Comparison of ENCODE assay signal across 5 mouse cellular contexts in genomic region chr5:115817655-115818054, GRCm38 (mm10). TPM values are rescaled to one million over a fixed set of nuclear protein-coding genes. Genes with fewer than 3 reads are reported as not detected.
DNase-seq lines count a peak whose midpoint lies in the region; ATAC-seq and TF ChIP-seq lines count a peak whose summit lies in the region.
"Not testable (repeated sequence)": the region's sequence is repeated elsewhere in the genome, so short reads cannot be mapped to it uniquely, and the experiment has no call there.

No protein-coding gene starts in this region.

- WGBS in forebrain, postnatal 0 days: 69% methylated on average over 1 of the region's 1 CpGs

- H3K27me3 ChIP-seq in forebrain, postnatal 0 days (ENCODE audit: insufficient read depth, low read length): not testable (repeated sequence)

- not testable (repeated sequence) for H3K9me3 ChIP-seq in forebrain, postnatal 0 days (ENCODE audit: low read length)

- H3K4me3 ChIP-seq in forebrain, postnatal 0 days (ENCODE audit: low read depth, low read length): not testable (repeated sequence)

- DNase-seq in forebrain, postnatal 0 days: peak; percentile 21
- DNase-seq in layer of hippocampus, adult 18-20 months (ENCODE audit: low spot score in 2 of 2): peak; percentile 8 to 67
- DNase-seq in layer of hippocampus, adult 9-11 months: peak; percentile 28
- peak; percentile 21 to 59 for DNase-seq in layer of hippocampus, postnatal 14 days (ENCODE audit: low spot score in 2 of 2)
- peak; percentile 34 to 56 for DNase-seq in right cerebral cortex, postnatal 10 days (ENCODE audit: low spot score in 2 of 2)

- TF ChIP-seq CTCF in forebrain, postnatal 0 days (IDR thresholded peaks at IDR 0.05; ENCODE audit: low read depth): not testable (repeated sequence)

- ATAC-seq in forebrain, postnatal 0 days: not testable (repeated sequence)

- not testable (repeated sequence) for H3K4me2 ChIP-seq in forebrain, postnatal 0 days (ENCODE audit: low read depth)

- not testable (repeated sequence) for H3K27ac ChIP-seq in forebrain, postnatal 0 days (ENCODE audit: low read depth, low read length)

- not testable (repeated sequence) for H3K4me1 ChIP-seq in forebrain, postnatal 0 days (ENCODE audit: insufficient read depth)

- H3K9ac ChIP-seq in forebrain, postnatal 0 days: not testable (repeated sequence)

- H3K36me3 ChIP-seq in forebrain, postnatal 0 days (ENCODE audit: insufficient read depth): not testable (repeated sequence)

RNA-seq across cellular contexts. Expression of gene Cit, which starts 27.4 kb away (rescaled TPM):
- 15.8 and 23.3 TPM in 2 replicates for total RNA-seq in forebrain, postnatal 0 days (2014; rRNA removed)
- polyA plus RNA-seq in forebrain, postnatal 0 days (2015; fragmentation: Nextera tagmentation; extraction: Ambion mirVana): 7.6 and 18.7 TPM in 2 replicates
- total RNA-seq in layer of hippocampus, adult 18-20 months (2021): 10 to 100 TPM; 59.8 to 72.5 TPM
- 10 to 100 TPM; 44.1 to 78.4 TPM for total RNA-seq in layer of hippocampus, postnatal 14 days (2021)
